Mouse (Mus musculus) gastrocnemius, postnatal 4 days (tissue): Measurements from ENCODE around the gene Slc8a1. TPM values are rescaled to one million over a fixed set of nuclear protein-coding genes. Genes with fewer than 3 reads are reported as not detected.

Experiments
- DNase-seq, 2 experiments: peaks; one replicate each; pipeline ENCODE4 v3.0.0; 2021 to 2022; ENCODE audit warnings: low spot score in 2 of 2, mixed read lengths in 2 of 2
- total RNA-seq, 2 experiments: library from RNA; stranded (reverse); gene quantifications; 2 replicates each; pipeline ENCODE4 v1.2.3; 2021

Gene Slc8a1
- total RNA-seq, 2 experiments from 2014 or later = 42.0 to 43.2 TPM

GRCm38 (mm10) chr17:81579728-81580425, 158.3 kb downstream of the Slc8a1 start:
- peak; percentile 16 to 31 for DNase-seq

- DNase-seq = no peak
Observed at GRCm38 (mm10) chr17:81576893-81577292, 161.3 kb downstream of the Slc8a1 start.

DNA sequence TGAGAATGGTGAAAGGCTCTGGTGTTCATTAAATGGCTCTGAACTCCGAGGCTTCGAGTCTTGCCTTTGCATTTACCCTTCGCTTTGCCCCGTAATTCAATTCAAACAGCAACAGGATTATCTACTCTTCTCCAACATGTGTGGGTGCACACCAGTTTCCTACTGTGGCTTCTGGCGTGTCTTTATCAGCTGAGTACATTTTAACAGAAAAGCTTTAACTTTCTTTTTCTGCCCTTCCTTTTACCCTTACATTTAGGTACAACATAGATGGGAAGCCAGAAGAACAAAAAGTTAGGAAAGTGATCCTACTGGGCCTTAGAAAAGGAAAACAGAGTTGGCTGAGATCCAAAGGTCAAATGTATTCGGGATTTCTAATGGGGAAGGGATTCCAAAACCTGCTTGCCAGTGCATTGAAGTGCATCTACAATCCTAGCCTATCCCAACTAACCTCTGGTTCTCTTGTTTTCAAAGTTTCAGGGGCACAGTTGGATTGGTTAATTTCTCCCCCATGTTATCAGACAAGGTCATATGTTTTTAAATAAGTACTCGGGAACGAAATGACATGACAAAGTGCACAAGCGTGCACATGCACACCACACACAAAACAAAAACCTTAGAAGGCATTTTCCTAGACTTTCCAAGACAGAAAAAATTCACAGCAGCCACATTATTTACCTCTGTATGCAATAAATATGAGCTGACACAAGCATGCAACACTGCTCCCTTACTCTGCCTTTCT, 172.4 kb downstream of the Slc8a1 start:
- no peak for DNase-seq

DNA sequence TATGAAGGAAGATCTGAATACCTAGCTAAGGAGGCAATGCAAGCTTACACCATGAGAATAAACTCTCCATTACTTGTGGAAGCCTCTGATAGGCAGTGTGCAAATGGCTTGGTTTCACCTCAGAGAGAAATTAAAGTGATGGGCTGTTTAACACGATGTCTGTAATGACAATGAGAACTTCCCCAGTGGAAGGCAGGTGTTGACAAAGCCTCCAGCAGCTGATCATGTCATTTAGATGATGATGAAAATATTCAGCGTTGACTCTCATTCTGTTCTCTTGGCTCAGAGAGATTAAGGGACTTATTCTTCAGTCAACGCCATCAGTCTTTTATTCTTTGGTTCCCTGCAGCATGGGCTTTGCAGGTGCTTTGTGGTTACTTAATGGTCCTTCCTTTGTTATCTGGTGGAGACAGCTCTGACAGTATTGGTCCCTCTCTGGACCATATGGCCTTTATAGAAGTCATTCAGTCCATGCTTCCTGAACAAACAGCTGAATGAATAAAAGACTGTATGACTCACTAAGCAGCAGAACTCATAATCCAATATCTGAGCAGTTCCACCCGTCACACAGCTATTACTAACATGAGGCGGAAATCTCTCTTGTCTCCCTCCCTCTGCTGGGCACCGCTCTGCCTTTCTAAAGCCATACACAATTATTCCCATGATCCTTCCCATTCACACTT, 184.0 kb downstream of the Slc8a1 start:
- DNase-seq = no peak

- DNase-seq = no peak
Observed at GRCm38 (mm10) chr17:81551856-81552635, 186.1 kb downstream of the Slc8a1 start.

GRCm38 (mm10) chr17:81550864-81551263, 187.3 kb downstream of the Slc8a1 start:
- no peak for DNase-seq

GRCm38 (mm10) chr17:81548016-81548415, 190.2 kb downstream of the Slc8a1 start:
- DNase-seq = no peak

GRCm38 (mm10) chr17:81546525-81546924, 191.7 kb downstream of the Slc8a1 start:
- DNase-seq = no peak

DNA sequence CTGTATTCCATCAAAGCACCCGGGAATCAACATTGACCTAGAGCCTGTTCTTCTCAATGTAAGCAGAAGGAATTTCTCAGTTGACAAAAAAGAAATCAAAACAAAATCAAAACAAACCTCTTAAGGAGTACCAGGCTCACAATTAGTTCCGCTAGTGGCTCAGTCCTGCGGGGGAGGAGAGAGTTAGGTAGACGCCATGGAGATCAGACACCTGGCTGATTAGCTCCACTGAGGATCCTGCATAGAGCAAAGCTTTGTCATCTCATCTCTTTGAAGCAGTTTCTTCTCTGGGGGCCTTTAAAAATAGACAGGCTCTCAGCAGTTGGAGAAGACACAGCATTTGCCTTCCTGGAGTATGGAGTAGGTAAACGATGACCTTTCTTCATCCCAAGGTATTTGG, 192.2 kb downstream of the Slc8a1 start:
- no peak for DNase-seq

DNA sequence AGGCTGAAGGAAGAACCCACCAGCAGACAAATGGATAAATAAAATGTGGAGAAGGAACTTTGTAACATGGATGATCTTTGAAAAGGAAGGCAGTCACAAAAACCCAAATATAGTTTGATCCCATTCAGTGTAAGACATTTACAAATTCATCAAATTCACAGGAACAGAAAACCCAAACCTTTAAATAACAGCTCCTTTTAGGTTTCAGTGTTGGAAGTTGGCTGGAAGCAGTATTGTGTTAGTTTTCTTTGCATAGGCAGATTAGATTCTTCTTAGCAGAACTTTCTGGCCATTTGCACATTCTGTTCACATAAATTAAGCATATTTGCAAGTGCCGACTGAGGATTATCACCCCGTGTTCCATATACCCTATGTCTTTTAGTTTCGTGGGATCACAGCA, 193.3 kb downstream of the Slc8a1 start:
- no peak for DNase-seq

DNA sequence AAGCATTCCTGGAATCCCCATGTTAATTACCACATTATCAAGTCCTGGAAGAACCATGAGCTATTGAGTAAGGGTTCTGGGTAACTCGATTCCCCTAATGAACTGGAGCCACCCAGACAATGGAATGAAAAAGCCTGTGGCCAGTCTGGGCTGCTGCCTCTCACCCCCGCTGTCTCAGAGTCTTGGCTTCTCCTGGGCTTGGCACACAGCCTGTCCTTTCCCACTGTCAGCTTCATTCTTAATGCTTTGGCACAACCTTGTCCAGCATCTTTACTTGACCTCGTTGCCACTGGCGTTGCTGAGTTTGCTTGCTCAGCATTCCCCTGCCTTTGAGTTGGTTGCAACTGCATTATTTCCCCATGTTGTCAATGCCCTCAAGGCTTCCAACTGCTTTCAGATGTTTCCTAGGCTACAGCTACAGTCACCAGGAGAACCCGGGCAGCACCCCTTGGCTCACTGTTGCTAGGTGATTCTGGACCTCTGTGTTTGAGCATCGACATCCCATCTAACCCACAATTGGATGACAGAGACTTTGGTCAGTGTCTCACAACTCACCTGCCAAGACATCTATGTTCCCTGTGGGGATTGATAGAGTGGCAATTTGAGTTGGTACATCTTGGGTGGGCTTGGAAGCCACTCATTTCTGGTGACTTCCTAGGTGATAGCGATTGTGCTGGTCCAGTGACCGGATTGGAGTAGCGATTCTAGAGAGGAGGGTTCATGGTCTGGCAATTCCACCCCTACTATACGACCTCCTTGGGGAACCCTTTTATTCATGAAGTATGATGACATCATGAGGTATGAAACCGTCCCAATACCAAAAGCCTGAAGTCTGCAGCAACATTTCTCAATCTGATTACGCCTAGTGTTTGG, 195.6 kb downstream of the Slc8a1 start:
- DNase-seq = peak in 1 of 2 experiments; percentile 26

DNA sequence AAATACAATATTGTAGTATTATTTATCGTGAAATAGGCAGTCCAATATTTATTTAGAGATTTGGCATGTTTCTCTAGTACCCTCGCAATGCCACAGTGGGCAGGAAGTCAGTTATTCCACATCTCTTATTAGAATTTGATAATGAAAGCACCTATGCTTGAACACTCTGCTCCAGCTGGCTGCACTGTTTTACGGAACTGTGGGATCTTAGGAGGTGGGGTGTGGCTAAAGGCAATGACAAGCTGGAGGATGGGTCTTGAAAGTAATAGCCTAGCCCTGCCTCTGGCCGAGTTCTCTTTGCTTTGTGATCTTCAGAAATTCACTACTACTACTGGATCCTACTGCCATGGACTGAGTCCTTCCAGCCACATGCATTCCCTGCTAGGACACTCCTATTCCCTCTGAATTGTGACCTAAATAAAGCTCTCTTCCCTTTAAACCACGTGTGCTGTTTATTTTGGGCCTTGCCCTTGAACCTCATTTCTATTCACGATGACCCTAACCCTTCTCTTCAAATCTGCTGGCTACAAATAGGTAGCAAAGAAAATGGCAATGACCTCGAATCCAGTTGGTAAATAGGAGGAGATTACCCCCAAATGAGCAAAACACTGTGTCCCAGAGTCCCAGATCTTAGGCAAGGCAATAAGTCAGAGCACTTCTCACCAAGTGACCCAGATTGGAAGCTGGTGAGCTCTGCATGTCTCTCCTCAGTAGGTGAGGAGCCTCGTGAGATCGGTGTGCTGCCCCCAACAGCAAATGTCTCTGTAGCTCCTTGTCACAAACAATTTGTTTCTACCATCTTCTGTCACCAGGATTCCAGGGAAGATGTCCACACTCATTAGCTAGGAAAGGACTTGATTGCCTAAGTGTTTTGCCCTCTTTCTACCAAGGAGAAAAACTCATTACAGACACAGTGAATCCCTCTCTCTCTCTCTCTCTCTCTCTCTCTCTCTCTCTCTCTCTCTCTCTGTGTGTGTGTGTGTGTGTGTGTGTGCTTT, 199.7 kb downstream of the Slc8a1 start:
- no peak for DNase-seq

DNA sequence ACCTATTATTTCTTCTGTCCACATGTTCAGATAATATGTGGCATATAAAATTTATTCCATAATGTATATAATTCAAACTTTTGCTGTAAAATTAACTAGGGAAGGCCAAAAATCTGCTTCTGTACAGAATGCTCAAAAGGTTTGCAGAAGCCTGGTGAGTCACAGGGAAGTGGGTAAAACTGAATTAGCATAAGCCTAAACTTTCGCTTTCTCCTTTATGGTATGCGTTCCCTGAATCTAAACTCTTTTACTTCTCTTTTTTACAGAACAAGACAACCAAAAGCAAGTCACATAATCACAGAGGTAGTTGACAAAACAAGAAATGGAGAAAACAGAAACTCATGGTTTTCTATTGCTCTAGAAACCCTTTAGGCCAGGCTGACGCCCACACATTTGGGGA, 202.1 kb downstream of the Slc8a1 start:
- DNase-seq = no peak

DNA sequence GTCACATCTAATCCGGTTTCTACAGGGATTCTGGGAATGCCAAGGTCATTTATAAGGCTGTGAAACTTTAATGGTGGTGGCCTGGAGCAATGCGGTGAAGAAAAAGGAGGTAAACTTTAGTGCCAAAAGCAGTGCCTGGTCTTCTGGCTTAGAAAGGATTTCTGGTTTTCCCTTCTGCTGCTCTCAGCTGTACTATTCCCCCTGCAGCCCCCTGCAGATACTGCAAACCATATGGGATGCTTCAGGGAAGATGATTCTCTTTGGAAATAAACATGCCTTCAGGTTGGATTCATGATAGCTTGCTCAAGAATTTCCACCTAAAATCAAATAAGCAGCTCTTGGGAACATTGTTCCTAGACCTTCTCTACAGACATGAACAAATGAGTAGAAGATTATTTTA, 208.3 kb downstream of the Slc8a1 start:
- no peak for DNase-seq

DNA sequence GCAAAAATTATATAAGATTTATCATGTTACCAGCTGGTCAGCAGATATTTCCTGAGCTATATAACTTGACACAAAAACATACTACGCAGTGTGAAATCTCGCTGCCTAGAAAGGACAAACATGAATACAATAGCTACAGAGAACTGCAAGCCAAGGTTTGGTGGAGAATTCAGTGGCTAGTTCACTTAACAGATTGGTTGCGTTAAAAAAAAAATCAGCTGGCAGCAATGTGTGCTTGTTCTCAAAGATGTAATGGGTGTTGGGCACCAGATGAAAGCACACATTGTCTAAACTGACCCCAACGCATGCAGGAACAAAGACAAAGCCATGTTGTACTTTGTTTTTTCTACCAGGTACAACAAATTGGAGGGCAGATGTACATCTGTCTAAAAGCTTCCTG, 209.2 kb downstream of the Slc8a1 start:
- no peak for DNase-seq

GRCm38 (mm10) chr17:81526463-81526862, 211.7 kb downstream of the Slc8a1 start:
- no peak for DNase-seq

DNA sequence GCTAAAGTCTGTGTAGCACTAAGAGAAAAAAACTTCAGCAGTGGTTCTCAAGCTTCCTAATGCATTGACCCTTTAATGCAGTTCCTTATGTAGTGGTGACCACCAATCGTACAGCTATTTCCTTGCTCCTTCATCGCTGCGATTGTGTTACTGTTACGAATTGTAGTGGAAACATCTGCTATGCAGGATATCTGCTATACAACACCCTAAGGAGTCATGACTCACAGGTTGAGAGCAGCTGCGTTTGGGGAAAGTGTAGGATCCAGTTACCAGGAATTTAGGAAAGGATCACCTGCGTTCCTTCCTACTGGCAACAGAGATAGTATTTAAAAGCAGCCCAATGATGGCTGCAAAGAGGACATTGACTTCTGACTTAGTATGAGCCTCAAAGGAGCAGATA, 213.4 kb downstream of the Slc8a1 start:
- no peak for DNase-seq

DNA sequence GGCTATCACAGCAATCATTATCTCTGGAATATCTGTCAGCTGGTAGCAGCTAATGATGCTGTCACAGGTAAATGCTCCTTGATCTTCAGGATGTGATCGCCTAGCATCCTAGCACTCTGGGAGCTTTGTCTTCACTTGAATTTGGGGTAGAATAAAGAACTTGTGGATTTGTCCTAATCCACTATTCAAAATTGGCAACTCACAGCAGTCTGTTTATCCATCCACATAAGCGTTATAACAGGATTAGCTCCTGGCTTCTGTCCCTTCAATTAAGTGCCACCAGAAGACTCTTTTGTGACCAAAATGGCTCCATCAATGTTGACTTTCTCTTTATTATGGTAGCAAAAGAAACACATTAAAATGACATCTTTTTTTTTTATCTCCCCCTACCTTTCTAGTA, 214.2 kb downstream of the Slc8a1 start:
- DNase-seq = no peak

- DNase-seq = no peak
Observed at GRCm38 (mm10) chr17:81518316-81519025, 219.7 kb downstream of the Slc8a1 start.
